Comparison of ENCODE assay signal across 26 mouse cellular contexts in genomic region chr1:188772516-188773229, GRCm38 (mm10).
A peak's percentile ranks its signal among the peaks of the same experiment; 100 is the strongest.
DNase-seq lines count a peak whose midpoint lies in the region; ATAC-seq and TF ChIP-seq lines count a peak whose summit lies in the region.
"Had no signal": no experiment of that assay in that cellular context is flagged by ENCODE, and none has a peak within 500 bp of the region (broad histone marks: within the 10 kb centered on the region; RNA-seq: fewer than 3 reads in every experiment).

No protein-coding gene starts in this region.

- no peak for TF ChIP-seq CTCF in forebrain, postnatal 0 days (IDR thresholded peaks at IDR 0.05; ENCODE audit: low read depth)
- no peak for TF ChIP-seq CTCF in MEL (IDR thresholded peaks at IDR 0.05 in 2 of 3, conservative IDR thresholded peaks at IDR 0.05 in 1 of 3; ENCODE audit: control insufficient read depth in 1 of 3, insufficient read depth in 1 of 3, low read depth in 2 of 3, low read length in 3 of 3, poor library complexity in 1 of 3, severe bottlenecking in 1 of 3)

- 66% methylated on average over 7 of the region's 7 CpGs for WGBS in forebrain, postnatal 0 days
- WGBS in forebrain, embryonic 15.5 days: 66% methylated on average over 7 of the region's 7 CpGs
- whole genome bisulfite sequencing in limb, embryonic 12.5 days: 89% methylated on average over 7 of the region's 7 CpGs

- H3K9ac ChIP-seq in forebrain, postnatal 0 days: no peak overlapping the region
- H3K9ac ChIP-seq in forebrain, embryonic 15.5 days (replicated peaks): no peak overlapping the region
- H3K9ac ChIP-seq in MEL (ENCODE audit: control insufficient read depth, low read depth, low read length, poor library complexity, severe bottlenecking): no peak overlapping the region
- no peak overlapping the region for H3K9ac ChIP-seq in limb, embryonic 12.5 days (replicated peaks)
- H3K9ac ChIP-seq: heart, embryonic 12.5 days; heart, embryonic 15.5 days; hindbrain, embryonic 14.5 days had no signal

- no peak overlapping the region for H3K27ac ChIP-seq in forebrain, postnatal 0 days (ENCODE audit: low read depth, low read length)
- H3K27ac ChIP-seq in forebrain, embryonic 15.5 days (replicated peaks): no peak overlapping the region
- H3K27ac ChIP-seq in MEL (ENCODE audit: control insufficient read depth, low read depth, low read length): no peak overlapping the region
- H3K27ac ChIP-seq in limb, embryonic 12.5 days: peak overlapping the region; percentile 32
- H3K27ac ChIP-seq: forebrain, embryonic 10.5 days; gastrocnemius, adult 2 months; heart, embryonic 15.5 days; hindbrain, embryonic 14.5 days; hindbrain, postnatal 0 days had no signal

- H3K4me1 ChIP-seq in forebrain, postnatal 0 days (ENCODE audit: insufficient read depth): no peaks in the 10 kb centered on the region
- H3K4me1 ChIP-seq in forebrain, embryonic 15.5 days: no peaks in the 10 kb centered on the region
- peaks cover 0 to 2% of the 10 kb centered on the region in 2 experiments; a peak in 1 of 4 replicates for H3K4me1 ChIP-seq in MEL (ENCODE audit: control insufficient read depth in 1 of 2, insufficient read depth in 2 of 2, low read length in 2 of 2)
- peaks cover 16% of the 10 kb centered on the region for H3K4me1 ChIP-seq in limb, embryonic 12.5 days (replicated peaks)
- H3K4me1 ChIP-seq: forebrain, embryonic 10.5 days had no signal

- H3K36me3 ChIP-seq in forebrain, postnatal 0 days (ENCODE audit: insufficient read depth): no peaks in the 10 kb centered on the region
- no peaks in the 10 kb centered on the region for H3K36me3 ChIP-seq in forebrain, embryonic 15.5 days
- peaks cover 0 to 2% of the 10 kb centered on the region in 2 experiments; a peak in 1 of 4 replicates for H3K36me3 ChIP-seq in MEL (ENCODE audit: control insufficient read depth in 1 of 2, insufficient read depth in 2 of 2, low read length in 2 of 2)
- no peaks in the 10 kb centered on the region for H3K36me3 ChIP-seq in limb, embryonic 12.5 days
- H3K36me3 ChIP-seq: forebrain, embryonic 10.5 days; heart, embryonic 12.5 days; heart, embryonic 15.5 days had no signal

- no peaks in the 10 kb centered on the region for H3K9me3 ChIP-seq in forebrain, postnatal 0 days (ENCODE audit: low read length)
- no peaks in the 10 kb centered on the region; the same call in 1 of the 2 replicates for H3K9me3 ChIP-seq in forebrain, embryonic 15.5 days
- no peaks in the 10 kb centered on the region for H3K9me3 ChIP-seq in MEL (replicated peaks; ENCODE audit: insufficient read depth, low read length)
- no peaks in the 10 kb centered on the region for H3K9me3 ChIP-seq in limb, embryonic 12.5 days
- H3K9me3 ChIP-seq: heart, embryonic 12.5 days; heart, embryonic 15.5 days had no signal

- TF ChIP-seq EP300 in MEL (IDR thresholded peaks at IDR 0.05; ENCODE audit: low read depth in 1 of 2, low read length in 2 of 2): no peak

- DNase-seq in forebrain, postnatal 0 days: peak; percentile 47
- no peak for DNase-seq in MEL (ENCODE audit: low read depth, low spot score)
- DNase-seq in brain, embryonic 18.5 days (ENCODE audit: low read depth, low spot score): peak; percentile 52
- DNase-seq in kidney, postnatal 14 days: no peak
- no peak for DNase-seq in spleen, adult 12 weeks (ENCODE audit: low spot score)
- DNase-seq: adrenal gland, adult 2 months; adrenal gland, postnatal 14 days; cerebellum, adult 9-11 months; cerebellum, postnatal 36 days; gastrocnemius, adult 2 months; gastrocnemius, postnatal 14 days; heart, adult 11 months; heart, postnatal 10 days; heart, postnatal 4 days; kidney, adult 18-20 months had no signal

- H3K27me3 ChIP-seq in forebrain, postnatal 0 days (ENCODE audit: insufficient read depth, low read length): no peaks in the 10 kb centered on the region; the same call in 1 of the 2 replicates
- no peaks in the 10 kb centered on the region for H3K27me3 ChIP-seq in forebrain, embryonic 15.5 days
- no peaks in the 10 kb centered on the region for H3K27me3 ChIP-seq in MEL (ENCODE audit: control insufficient read depth in 1 of 2, insufficient read depth in 2 of 2, low read length in 2 of 2)
- H3K27me3 ChIP-seq in limb, embryonic 12.5 days: no peaks in the 10 kb centered on the region
- H3K27me3 ChIP-seq: heart, embryonic 12.5 days; heart, embryonic 15.5 days had no signal

- ATAC-seq in forebrain, postnatal 0 days: no peak
- no peak for ATAC-seq in forebrain, embryonic 15.5 days (replicated peaks)
- no peak for ATAC-seq in limb, embryonic 12.5 days (ENCODE audit: insufficient number of reproducible peaks, insufficient read depth, low FRiP score, low TSS enrichment, low read depth)
- ATAC-seq: CD4-positive, CD25-positive, alpha-beta regulatory T cell, adult 4 months; forebrain, embryonic 16.5 days; hindbrain, postnatal 0 days; inflammation-experienced regulatory T-cells, adult 6 months; intestine, embryonic 16.5 days had no signal

- H3K4me3 ChIP-seq in forebrain, postnatal 0 days (ENCODE audit: low read depth, low read length): no peak overlapping the region
- H3K4me3 ChIP-seq in forebrain, embryonic 15.5 days: no peak overlapping the region
- H3K4me3 ChIP-seq in MEL (ENCODE audit: control insufficient read depth in 1 of 2, insufficient read depth in 1 of 2, low read depth in 2 of 2, low read length in 2 of 2): no peak overlapping the region
- H3K4me3 ChIP-seq in limb, embryonic 12.5 days (replicated peaks): no peak overlapping the region
- H3K4me3 ChIP-seq: forebrain, embryonic 10.5 days; gastrocnemius, adult 2 months; heart, embryonic 12.5 days; heart, embryonic 15.5 days had no signal

- no peak overlapping the region for H3K4me2 ChIP-seq in forebrain, postnatal 0 days (ENCODE audit: low read depth)
- H3K4me2 ChIP-seq in forebrain, embryonic 15.5 days (replicated peaks): no peak overlapping the region
- no peak overlapping the region for H3K4me2 ChIP-seq in limb, embryonic 12.5 days
- H3K4me2 ChIP-seq: heart, embryonic 12.5 days; heart, embryonic 15.5 days; hindbrain, embryonic 14.5 days had no signal

- no peaks in the 10 kb centered on the region for H3K79me2 ChIP-seq in MEL (ENCODE audit: control insufficient read depth, insufficient read depth, low read length, poor library complexity)

- TF ChIP-seq POLR2A in MEL (IDR thresholded peaks at IDR 0.05; ENCODE audit: control insufficient read depth in 1 of 2, insufficient read depth in 1 of 2, low read depth in 1 of 2, low read length in 2 of 2, poor library complexity in 1 of 2): no peak

- TF ChIP-seq RAD21 in MEL (IDR thresholded peaks at IDR 0.05; ENCODE audit: low read depth, low read length): no peak

TF ChIP-seq in MEL, 35 proteins besides CTCF, POLR2A, EP300 and RAD21:
- TF ChIP-seq USF2 (IDR thresholded peaks at IDR 0.05; ENCODE audit: borderline replicate concordance in 1 of 2, insufficient read depth in 1 of 2, low read depth in 1 of 2, low read length in 2 of 2): 0 out of 4 replicates have a peak, but pooled peaks of 1 of the 2 experiments have one; percentile 45
- peak; percentile 71; the same call in 1 of the 2 replicates for TF ChIP-seq USF1 (IDR thresholded peaks at IDR 0.05; ENCODE audit: low read depth, low read length)
- peak; percentile 57; the same call in 1 of the 2 replicates for TF ChIP-seq MAFK (IDR thresholded peaks at IDR 0.05; ENCODE audit: borderline replicate concordance, low read depth, low read length)
- no peak for TF ChIP-seq ZNF384 (IDR thresholded peaks at IDR 0.05; ENCODE audit: low read depth, low read length)
TF ChIP-seq in MEL: peak in this region for 3.

Comparison
In these comparisons a context has a peak if more than half of its experiments do, and no peak if none do; other contexts are left out.
1. DNase-seq: peak in forebrain, postnatal 0 days (single experiment) and brain, embryonic 18.5 days (single experiment); none in MEL (single experiment), kidney, postnatal 14 days (single experiment) and spleen, adult 12 weeks (single experiment).